Mouse (Mus musculus): Measurements from ENCODE around the gene Dera. TPM values are rescaled to one million over a fixed set of nuclear protein-coding genes. Genes with fewer than 3 reads are reported as not detected.

Dera gene
- polyA plus RNA-seq, 1 experiment from 2014 or later = 47.7 TPM

DNA sequence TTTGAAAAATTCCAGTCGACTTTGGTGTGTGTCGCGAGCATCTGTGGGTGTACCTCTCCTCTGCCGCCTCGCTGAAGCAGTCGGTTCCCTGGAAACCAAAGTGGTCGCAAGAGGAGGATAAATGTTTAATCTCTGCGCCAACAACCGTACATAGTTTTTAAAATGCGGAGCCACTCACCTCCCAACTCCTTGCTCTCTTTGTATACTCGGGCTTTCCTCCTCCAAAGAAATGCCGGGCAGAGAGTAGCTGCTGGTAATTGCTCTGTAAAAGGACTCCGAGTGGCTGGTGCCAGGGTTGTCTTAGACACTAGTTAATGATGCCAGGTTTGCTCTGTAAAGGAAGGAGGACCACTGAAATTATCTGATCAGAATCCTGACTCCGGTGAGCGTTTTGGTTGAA, 6.6 kb downstream of the Dera start:
- H3K4me2 ChIP-seq = no peak overlapping the region
- ATAC-seq (ENCODE audit: extremely low read depth, insufficient number of reproducible peaks, low FRiP score, low TSS enrichment) = no peak
- no peak overlapping the region for H3K27ac ChIP-seq (replicated peaks)
- H3K4me3 ChIP-seq = no peak overlapping the region
- H3K9me3 ChIP-seq = no peaks in the 10 kb centered on the region
- H3K4me1 ChIP-seq = peaks cover 28% of the 10 kb centered on the region
- no peaks in the 10 kb centered on the region for H3K27me3 ChIP-seq (replicated peaks)
- 75% methylated on average over 15 of the region's 15 CpGs for WGBS
- no peak overlapping the region for H3K9ac ChIP-seq
- no peaks in the 10 kb centered on the region for H3K36me3 ChIP-seq

DNA sequence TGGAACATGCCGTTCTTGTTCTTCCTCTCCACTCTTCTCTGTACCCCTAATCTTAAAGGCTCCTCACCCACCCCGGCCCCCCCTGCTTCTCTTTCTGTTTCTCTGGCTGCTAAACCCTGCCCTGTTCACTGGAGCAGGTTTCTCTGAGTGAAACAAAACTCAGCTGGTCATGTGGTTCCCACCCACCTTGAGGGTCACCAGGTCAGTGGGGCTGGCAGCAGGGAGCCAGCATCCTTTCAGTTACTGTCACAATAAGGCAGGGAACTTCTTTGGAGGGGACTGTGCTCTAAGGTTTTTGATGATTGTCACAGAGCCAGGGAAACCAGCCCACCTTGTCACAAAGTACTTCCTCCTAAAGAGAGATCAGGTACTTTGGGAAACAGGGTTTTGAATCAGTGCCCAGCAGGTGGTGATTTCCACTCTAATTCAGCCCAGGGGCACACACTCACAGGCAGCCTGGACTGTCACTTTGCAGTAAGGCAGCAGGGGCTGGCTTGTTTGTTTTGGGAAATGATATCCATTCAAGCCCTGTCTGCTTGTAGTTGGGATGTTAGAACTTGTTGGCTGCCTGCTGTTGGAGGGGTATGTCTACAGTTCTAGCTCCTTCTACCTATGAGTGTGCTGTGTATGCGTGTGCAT, 10.3 kb downstream of the Dera start:
- H3K27ac ChIP-seq (replicated peaks) = no peak overlapping the region
- no peaks in the 10 kb centered on the region for H3K27me3 ChIP-seq (replicated peaks)
- WGBS = 56% methylated on average over 3 of the region's 3 CpGs
- no peaks in the 10 kb centered on the region for H3K9me3 ChIP-seq
- H3K4me3 ChIP-seq = no peak overlapping the region
- no peak for ATAC-seq (ENCODE audit: extremely low read depth, insufficient number of reproducible peaks, low FRiP score, low TSS enrichment)
- H3K4me1 ChIP-seq = peaks cover 16% of the 10 kb centered on the region
- H3K4me2 ChIP-seq = no peak overlapping the region
- H3K36me3 ChIP-seq = no peaks in the 10 kb centered on the region
- no peak overlapping the region for H3K9ac ChIP-seq

DNA sequence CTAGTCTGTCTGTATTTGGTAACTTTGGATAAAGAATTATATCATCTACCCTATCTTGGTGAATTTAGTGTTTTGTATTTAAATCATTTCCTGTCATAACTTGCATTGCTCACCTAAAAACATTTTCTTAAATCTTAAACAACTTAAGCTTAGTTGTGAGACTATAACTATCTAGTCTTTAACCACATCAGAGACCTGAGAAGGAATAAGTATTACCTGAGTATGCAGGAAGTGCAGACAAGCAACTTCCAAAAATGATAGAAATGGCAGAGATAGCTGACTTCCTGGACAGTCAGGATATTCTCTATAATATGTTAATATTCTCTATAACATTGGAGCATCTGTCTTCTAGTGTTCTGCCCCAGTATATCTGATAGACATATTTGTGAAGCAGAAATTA, 11.8 kb downstream of the Dera start:
- no peak overlapping the region for H3K4me2 ChIP-seq
- ATAC-seq (ENCODE audit: extremely low read depth, insufficient number of reproducible peaks, low FRiP score, low TSS enrichment) = no peak
- H3K27me3 ChIP-seq (replicated peaks) = no peaks in the 10 kb centered on the region
- peaks cover 13% of the 10 kb centered on the region for H3K4me1 ChIP-seq
- no peaks in the 10 kb centered on the region for H3K9me3 ChIP-seq
- H3K9ac ChIP-seq = no peak overlapping the region
- H3K36me3 ChIP-seq = no peaks in the 10 kb centered on the region
- no peak overlapping the region for H3K4me3 ChIP-seq
- H3K27ac ChIP-seq (replicated peaks) = no peak overlapping the region

DNA sequence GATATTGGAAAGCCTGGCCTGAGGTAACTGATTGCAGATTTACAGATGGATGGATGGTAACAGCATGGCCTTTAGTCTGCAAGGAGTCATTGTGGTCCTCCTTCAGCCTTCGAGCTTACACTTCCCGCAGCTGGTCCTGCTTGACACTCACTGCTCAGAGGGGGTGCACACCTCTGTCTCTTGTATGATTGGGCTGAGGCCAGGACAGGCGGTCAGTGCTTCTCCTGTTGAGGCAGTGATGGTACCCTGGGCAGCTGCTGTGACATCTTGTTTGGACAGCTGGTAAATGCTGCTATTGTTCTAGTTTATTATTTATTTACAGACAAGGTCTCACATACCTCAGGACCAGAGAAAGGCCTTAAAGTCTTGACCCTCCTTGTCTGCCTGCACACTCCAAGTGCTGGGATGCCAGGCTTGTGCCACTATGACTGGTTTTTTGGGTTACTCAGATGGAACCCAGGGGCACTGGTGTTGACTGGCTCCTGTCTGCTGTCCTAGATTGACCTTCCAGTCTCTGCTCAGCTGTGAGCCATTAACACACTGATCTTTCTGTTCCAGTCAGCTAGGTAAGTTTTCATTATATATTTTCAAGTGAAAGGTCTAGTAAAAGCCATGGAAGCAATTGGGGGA, 17.4 kb downstream of the Dera start:
- H3K4me3 ChIP-seq = no peak overlapping the region
- H3K27me3 ChIP-seq (replicated peaks) = no peaks in the 10 kb centered on the region
- H3K9me3 ChIP-seq = no peaks in the 10 kb centered on the region
- H3K9ac ChIP-seq = no peak overlapping the region
- no peaks in the 10 kb centered on the region for H3K36me3 ChIP-seq
- H3K4me2 ChIP-seq = no peak overlapping the region
- ATAC-seq (ENCODE audit: extremely low read depth, insufficient number of reproducible peaks, low FRiP score, low TSS enrichment) = no peak
- H3K27ac ChIP-seq (replicated peaks) = no peak overlapping the region
- 69% methylated on average over 3 of the region's 3 CpGs for WGBS
- no peaks in the 10 kb centered on the region for H3K4me1 ChIP-seq

DNA sequence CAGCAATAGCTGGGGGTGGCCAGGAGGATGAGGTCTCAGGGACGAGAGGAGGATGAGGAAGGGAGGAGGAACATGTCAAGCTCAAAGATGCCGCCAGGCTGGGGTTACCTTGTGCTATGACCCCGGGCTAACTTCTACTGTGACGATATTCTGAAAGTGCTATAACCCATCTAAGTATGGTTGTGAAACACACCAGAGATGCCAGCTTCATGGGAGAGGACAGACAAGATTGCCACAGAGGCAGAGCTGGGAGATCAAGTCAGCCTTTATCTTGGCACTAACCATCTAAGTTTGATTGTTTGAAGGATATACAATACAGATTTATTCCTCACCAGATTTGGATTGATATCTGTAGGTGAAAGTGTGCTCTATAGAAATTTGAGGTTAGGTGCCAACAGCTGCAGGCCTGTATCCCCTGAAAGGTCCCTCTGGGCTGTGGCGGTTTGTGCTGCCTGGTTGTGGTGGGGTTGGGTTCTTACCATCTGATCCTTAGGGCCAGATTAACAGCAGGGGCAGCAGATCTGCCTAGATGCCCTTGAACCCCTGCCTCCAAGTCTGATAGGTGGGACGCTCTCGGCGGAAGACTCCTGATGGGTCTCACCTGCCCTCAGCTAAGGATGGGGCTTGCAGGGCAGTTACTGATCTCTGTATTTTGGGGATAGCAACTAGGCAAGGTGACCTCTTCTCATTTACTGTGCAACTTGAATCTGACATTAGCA, 18.7 kb downstream of the Dera start:
- H3K27me3 ChIP-seq (replicated peaks) = no peaks in the 10 kb centered on the region

DNA sequence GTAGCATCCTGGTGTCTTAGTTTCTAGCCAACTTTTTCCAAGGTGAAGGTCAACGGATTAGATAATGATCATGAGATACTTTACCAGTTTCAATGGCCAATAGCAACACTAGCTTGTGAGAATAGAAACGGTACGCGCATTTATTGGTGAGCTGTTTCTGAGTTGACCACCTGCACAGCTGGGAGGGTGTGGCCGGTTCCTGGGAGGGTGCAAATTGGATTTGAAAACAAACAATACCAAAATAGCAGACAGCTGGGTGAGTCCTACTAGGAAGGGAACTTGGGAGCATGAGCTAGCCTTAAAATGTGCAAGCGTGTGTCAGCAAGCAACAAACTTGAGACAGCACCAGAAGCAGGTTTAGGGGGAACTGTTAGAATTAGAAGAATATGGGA, 19.3 kb downstream of the Dera start:
- WGBS = 84% methylated on average over 6 of the region's 6 CpGs

More for the DNA sequence above, 18.7 kb downstream of the Dera start:
- Histone ChIP-seq H3K4me1 (peaks cover 12% of the 10 kb centered on the region), H3K36me3 (no peaks in the 10 kb centered on the region), H3K9me3 (no peaks in the 10 kb centered on the region), H3K4me3 (no peak overlapping the region), H3K9ac (no peak overlapping the region), H3K4me2 (no peak overlapping the region), H3K27ac (replicated peaks) (no peak overlapping the region)
- no peak for ATAC-seq (ENCODE audit: extremely low read depth, insufficient number of reproducible peaks, low FRiP score, low TSS enrichment)
- 84% methylated on average over 8 of the region's 8 CpGs for WGBS

DNA sequence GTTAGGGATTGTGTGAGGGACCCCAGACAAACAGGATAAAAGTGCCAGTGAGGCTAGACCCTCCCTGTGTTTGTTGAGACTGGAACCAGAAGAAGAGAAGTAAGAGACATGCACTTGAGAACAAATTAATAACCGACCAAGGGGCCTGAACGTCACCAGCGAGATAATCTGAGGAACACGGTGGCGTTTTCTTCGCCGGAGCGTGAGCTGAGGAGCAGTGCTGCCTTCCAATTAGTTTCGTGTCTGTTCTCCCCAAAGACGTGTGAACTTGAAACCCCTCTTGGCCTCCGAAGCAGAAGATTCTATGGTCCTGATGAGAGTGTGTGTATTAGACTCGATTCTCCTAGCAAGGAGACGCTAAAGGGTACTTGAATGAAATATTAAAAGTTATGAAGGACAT, 19.8 kb downstream of the Dera start:
- no peak for ATAC-seq (ENCODE audit: extremely low read depth, insufficient number of reproducible peaks, low FRiP score, low TSS enrichment)
- no peak overlapping the region for H3K9ac ChIP-seq
- H3K27ac ChIP-seq (replicated peaks) = no peak overlapping the region
- WGBS = 89% methylated on average over 13 of the region's 13 CpGs
- peaks cover 23% of the 10 kb centered on the region for H3K4me1 ChIP-seq
- H3K4me3 ChIP-seq = no peak overlapping the region
- H3K27me3 ChIP-seq (replicated peaks) = no peaks in the 10 kb centered on the region
- H3K9me3 ChIP-seq = no peaks in the 10 kb centered on the region
- no peak overlapping the region for H3K4me2 ChIP-seq
- no peaks in the 10 kb centered on the region for H3K36me3 ChIP-seq

More for the DNA sequence above, 19.3 kb downstream of the Dera start:
- H3K27ac ChIP-seq (replicated peaks) = no peak overlapping the region
- H3K36me3 ChIP-seq = no peaks in the 10 kb centered on the region
- H3K9ac ChIP-seq = no peak overlapping the region
- peaks cover 18% of the 10 kb centered on the region for H3K4me1 ChIP-seq
- no peaks in the 10 kb centered on the region for H3K9me3 ChIP-seq
- no peak overlapping the region for H3K4me2 ChIP-seq
- no peak for ATAC-seq (ENCODE audit: extremely low read depth, insufficient number of reproducible peaks, low FRiP score, low TSS enrichment)
- H3K4me3 ChIP-seq = no peak overlapping the region
- H3K27me3 ChIP-seq (replicated peaks) = no peaks in the 10 kb centered on the region

DNA sequence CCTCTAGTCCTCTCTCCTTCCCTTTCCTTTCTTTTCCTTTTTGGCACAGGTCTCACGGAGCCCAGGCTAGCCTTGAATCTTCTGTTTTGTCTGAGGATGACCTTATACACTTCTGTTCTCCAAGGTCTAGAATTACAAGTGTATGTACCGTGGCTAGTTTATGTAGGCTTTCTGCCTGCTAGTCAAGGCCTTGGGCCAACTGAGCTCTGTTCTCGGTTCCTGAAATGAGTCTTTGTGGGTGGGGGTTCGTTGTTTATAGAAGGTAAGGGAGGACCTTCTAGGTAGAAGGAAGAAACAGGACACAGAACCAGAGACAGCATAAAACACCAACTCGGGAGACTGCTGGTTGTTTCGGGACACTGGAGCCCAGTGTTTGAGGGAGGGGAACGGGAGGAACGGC, 20.8 kb downstream of the Dera start:
- H3K9me3 ChIP-seq = no peaks in the 10 kb centered on the region
- H3K27ac ChIP-seq (replicated peaks) = no peak overlapping the region
- no peak overlapping the region for H3K9ac ChIP-seq
- no peak overlapping the region for H3K4me3 ChIP-seq
- peaks cover 6% of the 10 kb centered on the region; the same call in 1 of the 2 replicates for H3K36me3 ChIP-seq
- WGBS = 84% methylated on average over 8 of the region's 8 CpGs
- no peak overlapping the region for H3K4me2 ChIP-seq
- H3K27me3 ChIP-seq (replicated peaks) = no peaks in the 10 kb centered on the region
- ATAC-seq (ENCODE audit: extremely low read depth, insufficient number of reproducible peaks, low FRiP score, low TSS enrichment) = no peak
- H3K4me1 ChIP-seq = peaks cover 24% of the 10 kb centered on the region

DNA sequence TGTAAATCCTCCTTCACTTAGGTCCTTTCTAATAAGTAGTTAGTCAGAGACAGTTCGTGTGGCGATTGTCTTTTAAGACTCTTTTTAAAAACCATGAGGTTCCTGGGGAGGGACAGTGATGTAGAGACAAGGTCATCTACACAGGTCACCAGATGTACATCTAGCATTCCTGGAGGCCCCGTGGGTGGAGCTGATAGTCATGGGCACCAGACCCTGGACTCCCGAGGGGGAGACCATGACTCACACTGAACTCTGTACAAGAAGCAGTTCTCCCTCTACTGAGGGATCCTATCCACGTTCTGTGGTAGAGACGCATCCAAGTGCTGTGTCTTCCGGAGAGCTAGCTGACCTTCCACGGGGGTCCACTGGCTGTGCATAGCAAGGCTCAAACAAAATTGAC, 22.6 kb downstream of the Dera start:
- WGBS = 60% methylated on average over 8 of the region's 8 CpGs
- H3K27ac ChIP-seq (replicated peaks) = no peak overlapping the region
- H3K9me3 ChIP-seq = no peaks in the 10 kb centered on the region
- H3K4me3 ChIP-seq = no peak overlapping the region
- H3K4me1 ChIP-seq = peaks cover 24% of the 10 kb centered on the region
- H3K9ac ChIP-seq = no peak overlapping the region
- H3K4me2 ChIP-seq = no peak overlapping the region
- no peak for ATAC-seq (ENCODE audit: extremely low read depth, insufficient number of reproducible peaks, low FRiP score, low TSS enrichment)
- no peaks in the 10 kb centered on the region for H3K27me3 ChIP-seq (replicated peaks)
- peaks cover 12% of the 10 kb centered on the region; the same call in 1 of the 2 replicates for H3K36me3 ChIP-seq

DNA sequence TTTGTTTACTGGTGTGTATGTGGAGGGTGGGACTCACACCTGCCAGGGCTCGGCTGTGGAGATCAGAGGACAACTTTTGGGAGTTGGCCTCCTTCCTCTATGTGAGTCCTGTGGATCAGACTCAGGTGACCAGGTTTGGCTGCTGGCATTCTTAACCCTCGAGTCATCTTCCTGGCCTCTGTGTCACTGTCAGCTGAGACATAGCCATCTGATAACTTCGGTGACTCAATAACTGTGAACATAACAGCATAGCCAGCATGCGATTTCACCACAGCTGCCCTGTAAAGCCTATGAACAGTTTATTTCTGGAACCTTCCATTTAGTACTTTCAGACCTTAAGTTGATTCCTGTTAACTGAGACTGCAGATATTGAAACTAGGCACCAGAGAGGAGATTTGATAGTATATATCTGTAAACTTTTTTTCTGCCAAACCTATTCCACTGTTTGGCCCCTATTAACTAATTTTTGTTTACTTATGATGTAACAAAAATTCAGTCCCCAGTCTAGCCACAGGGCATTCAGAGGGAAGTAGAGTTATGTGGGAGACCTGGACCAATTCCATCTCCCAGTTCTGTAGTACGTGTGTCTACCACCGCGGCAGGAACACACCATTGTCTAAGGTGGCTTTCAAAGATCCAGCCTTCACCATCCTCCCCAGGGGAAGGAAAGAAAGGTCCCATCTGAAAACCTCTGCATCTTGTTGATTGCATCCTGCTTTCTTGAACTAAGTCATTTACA, 29.7 kb downstream of the Dera start:
- Histone ChIP-seq H3K4me3 (no peak overlapping the region), H3K9me3 (no peaks in the 10 kb centered on the region), H3K4me1 (peaks cover 2% of the 10 kb centered on the region), H3K27ac (replicated peaks) (no peak overlapping the region), H3K9ac (no peak overlapping the region), H3K36me3 (peaks cover 39% of the 10 kb centered on the region), H3K27me3 (replicated peaks) (no peaks in the 10 kb centered on the region), H3K4me2 (no peak overlapping the region)
- no peak for ATAC-seq (ENCODE audit: extremely low read depth, insufficient number of reproducible peaks, low FRiP score, low TSS enrichment)
- WGBS = 72% methylated on average over 7 of the region's 7 CpGs

DNA sequence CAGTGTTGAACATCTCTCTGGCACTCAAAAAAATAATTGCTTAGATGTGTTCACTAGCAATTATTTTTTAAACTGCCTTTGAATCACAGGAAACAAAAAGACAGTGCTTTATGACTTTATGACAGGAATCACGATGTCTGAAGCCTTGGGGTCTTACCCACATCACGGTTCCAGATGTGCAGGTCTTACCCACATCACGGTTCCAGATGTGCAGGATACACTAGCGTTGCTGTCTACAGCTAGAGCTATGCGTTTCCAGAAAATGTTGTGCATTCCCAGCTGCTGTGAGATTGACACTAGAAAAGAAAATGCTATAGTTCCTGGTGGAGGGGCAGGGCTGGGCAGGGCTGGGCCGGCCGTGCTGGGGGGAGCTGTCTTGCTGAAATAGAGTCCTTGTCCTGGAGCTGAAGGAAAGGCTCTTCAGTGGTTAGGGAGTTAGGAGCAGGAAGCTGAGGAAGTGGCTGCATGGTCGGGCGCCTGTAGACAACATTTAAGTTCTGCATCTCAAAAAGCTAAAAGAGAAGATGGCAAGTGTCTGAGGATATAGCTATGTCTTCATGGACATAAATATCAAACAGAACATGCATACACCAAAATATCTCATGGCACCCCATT, 34.7 kb downstream of the Dera start:
- H3K9me3 ChIP-seq = no peaks in the 10 kb centered on the region
- H3K27ac ChIP-seq (replicated peaks) = no peak overlapping the region
- no peaks in the 10 kb centered on the region for H3K27me3 ChIP-seq (replicated peaks)
- H3K4me2 ChIP-seq = no peak overlapping the region
- peaks cover 8% of the 10 kb centered on the region for H3K4me1 ChIP-seq
- WGBS = 69% methylated on average over 9 of the region's 9 CpGs
- no peak for ATAC-seq (ENCODE audit: extremely low read depth, insufficient number of reproducible peaks, low FRiP score, low TSS enrichment)
- H3K9ac ChIP-seq = no peak overlapping the region
- peaks cover 16% of the 10 kb centered on the region for H3K36me3 ChIP-seq
- H3K4me3 ChIP-seq = no peak overlapping the region
